Mouse (Mus musculus): ENCODE data around the gene Srp68.

The Srp68 gene

DNA sequence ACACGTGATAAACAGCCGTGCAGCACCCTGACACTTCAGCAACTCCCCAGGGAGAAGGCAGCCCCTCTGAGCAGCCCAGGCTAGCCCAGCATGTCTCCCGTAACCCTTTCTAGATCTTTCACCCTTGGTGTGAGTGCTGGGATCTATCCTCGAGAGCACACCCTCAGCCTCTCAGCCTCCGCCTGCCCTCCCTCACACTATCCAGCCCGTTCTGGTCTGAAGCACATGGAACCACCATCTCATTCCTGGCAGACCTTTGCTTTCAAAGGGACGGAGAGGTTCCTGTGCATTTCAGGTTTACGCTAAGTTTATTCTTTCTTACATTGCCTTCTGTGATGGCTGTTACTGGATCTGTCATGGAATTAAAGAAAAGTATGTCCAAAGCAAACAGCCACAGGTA is 29.4 kb downstream of the Srp68 start:
- no peaks in the 10 kb centered on the region for H3K27me3 ChIP-seq (ENCODE audit: control insufficient read depth, insufficient read depth, low read length, poor library complexity, severe bottlenecking)
- peaks cover 7% of the 10 kb centered on the region for H3K36me3 ChIP-seq (ENCODE audit: control insufficient read depth, insufficient read depth, low read length, poor library complexity, severe bottlenecking)
- DNase-seq (ENCODE audit: low read depth, low spot score), result no peak

DNA sequence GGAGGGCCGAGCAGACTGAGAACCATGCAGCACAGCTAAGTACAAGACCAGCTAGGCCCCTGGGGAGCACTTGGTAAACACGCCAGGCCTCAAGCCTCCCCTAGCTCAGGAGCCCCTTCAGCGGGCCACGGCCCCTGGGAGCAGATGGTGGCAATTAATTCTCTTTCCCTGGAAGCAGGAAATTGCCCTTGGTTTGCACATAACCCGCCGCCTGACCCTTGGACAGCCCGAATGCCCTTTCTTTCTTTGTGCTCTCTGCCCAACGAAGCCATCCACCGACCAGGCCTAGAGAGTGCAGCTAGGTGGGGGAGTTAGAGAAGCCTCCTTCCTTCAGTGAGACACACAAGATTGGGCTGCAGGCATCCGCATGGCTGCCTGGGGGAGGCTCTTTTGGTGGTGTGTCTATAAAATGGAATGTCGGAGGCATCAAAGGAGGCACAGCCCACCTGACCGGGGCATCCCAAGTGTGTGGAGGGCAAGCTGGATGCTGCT is 32.2 kb downstream of the Srp68 start:
- Histone ChIP-seq H3K36me3 (ENCODE audit: control insufficient read depth, insufficient read depth, low read length, poor library complexity, severe bottlenecking) (peaks cover 7% of the 10 kb centered on the region; the same call in 1 of the 2 replicates), H3K27me3 (ENCODE audit: control insufficient read depth, insufficient read depth, low read length, poor library complexity, severe bottlenecking) (no peaks in the 10 kb centered on the region)
- no peak for DNase-seq (ENCODE audit: low read depth, low spot score)

DNA sequence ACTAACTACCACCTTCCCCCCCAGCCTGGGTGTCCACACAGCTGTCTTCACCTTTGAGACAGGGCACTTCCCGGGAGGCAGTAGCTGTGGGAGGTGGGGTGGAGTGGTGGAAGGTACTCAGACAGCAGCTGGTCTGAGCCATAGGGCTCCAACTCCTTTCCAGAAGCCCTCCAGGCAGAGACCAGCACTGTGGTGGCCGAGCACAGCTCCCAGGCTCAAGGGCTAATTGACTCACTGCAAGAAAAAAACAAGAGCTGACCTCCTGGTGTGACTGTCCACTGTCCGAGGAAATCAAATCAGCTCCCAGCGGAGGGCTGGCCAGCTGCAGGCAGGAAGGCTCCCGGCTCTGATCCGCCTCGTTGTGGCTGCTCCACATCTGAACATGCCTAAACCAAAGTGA is 34.2 kb downstream of the Srp68 start:
- no peak for DNase-seq (ENCODE audit: low read depth, low spot score)
- no peaks in the 10 kb centered on the region for H3K36me3 ChIP-seq (ENCODE audit: control insufficient read depth, insufficient read depth, low read length, poor library complexity, severe bottlenecking)

DNA sequence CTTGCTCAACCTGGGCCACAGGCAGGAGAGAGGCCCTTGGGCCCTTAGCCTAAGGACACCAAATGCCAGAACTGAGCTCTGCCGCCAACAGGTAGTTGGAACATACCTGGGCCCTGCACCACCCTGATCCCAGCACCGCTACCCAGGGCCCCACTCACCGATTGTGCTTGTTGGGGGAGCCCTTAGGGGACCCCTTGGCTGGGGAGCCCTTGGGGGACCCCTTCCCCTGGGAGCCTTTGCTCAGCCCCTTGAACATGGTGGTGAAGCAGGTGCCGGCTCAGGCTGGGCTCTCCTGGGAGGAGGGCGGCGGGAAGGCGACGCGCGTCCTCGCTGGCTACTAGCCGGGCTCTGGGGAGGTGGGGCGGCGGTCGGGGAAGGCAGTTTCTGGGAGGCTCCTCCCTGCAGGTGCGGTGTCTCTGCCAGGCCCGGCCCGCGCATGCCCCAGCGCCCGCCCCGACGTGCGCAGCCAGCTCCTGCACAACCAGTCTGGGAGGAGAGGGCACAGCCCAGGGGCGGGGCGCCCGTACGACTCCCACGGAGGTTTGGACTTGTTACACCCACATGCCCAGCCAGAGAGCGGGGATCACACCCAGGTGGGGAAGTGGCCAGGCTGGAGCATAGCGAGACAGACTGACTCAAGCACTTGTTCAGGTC is 36.1 kb downstream of the Srp68 start, which contains the start of gene Evpl:
Gene Evpl, minus strand, starts transcription at position 336 of the 654 bp plus-strand sequence.
- Histone ChIP-seq H3K36me3 (ENCODE audit: control insufficient read depth, insufficient read depth, low read length, poor library complexity, severe bottlenecking) (no peaks in the 10 kb centered on the region), H3K27me3 (ENCODE audit: control insufficient read depth, insufficient read depth, low read length, poor library complexity, severe bottlenecking) (no peaks in the 10 kb centered on the region)
- DNase-seq (ENCODE audit: low read depth, low spot score), result peak; percentile 38

More for the DNA sequence above, 34.2 kb downstream of the Srp68 start:
- no peaks in the 10 kb centered on the region for H3K27me3 ChIP-seq (ENCODE audit: control insufficient read depth, insufficient read depth, low read length, poor library complexity, severe bottlenecking)

DNA sequence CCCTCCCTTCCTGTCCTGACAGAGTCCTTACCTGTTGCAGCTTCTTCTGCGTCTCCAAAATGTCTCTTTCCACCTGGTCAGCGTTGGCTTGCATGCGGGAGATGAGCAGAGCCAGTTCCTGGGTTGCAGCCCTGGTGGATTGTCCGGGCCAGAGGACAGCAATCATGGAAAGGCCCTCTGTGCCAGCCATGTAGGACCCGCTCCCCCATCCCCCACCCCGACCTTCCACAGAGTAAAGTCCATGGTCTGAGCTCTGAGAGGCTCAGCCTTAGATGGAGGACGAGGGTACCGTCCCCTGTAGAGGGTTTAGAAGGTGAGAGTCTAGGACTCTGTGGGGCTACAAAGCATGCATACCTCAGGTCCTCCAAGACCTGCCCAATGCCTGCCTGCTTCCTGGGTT is 39.1 kb downstream of the Srp68 start:
- no peaks in the 10 kb centered on the region for H3K27me3 ChIP-seq (ENCODE audit: control insufficient read depth, insufficient read depth, low read length, poor library complexity, severe bottlenecking)
- DNase-seq (ENCODE audit: low read depth, low spot score), result no peak

DNA sequence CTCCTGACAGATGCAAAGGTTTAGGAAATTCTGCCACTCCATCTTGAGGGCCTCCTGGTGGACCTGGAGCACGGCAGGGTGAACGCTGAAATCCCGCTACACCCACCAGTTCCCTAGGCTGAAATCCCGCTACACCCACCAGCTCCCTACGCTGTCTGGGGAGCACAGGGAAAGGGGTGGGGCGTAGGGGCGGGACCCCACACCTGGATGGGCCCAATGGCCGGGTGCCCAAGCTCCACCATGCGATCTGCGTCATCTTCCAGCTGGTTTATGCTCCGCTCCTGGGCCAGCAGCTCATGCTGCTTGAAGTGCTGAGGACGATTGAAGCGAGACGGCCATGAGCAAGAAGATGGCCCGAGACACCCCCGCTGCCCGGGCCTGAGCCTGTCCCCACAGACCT is 41.6 kb downstream of the Srp68 start:
- no peaks in the 10 kb centered on the region for H3K36me3 ChIP-seq (ENCODE audit: control insufficient read depth, insufficient read depth, low read length, poor library complexity, severe bottlenecking)
- DNase-seq (ENCODE audit: low read depth, low spot score), result no peak
- no peaks in the 10 kb centered on the region for H3K27me3 ChIP-seq (ENCODE audit: control insufficient read depth, insufficient read depth, low read length, poor library complexity, severe bottlenecking)

More for the DNA sequence above, 39.1 kb downstream of the Srp68 start:
- H3K36me3 ChIP-seq (ENCODE audit: control insufficient read depth, insufficient read depth, low read length, poor library complexity, severe bottlenecking), result no peaks in the 10 kb centered on the region

DNA sequence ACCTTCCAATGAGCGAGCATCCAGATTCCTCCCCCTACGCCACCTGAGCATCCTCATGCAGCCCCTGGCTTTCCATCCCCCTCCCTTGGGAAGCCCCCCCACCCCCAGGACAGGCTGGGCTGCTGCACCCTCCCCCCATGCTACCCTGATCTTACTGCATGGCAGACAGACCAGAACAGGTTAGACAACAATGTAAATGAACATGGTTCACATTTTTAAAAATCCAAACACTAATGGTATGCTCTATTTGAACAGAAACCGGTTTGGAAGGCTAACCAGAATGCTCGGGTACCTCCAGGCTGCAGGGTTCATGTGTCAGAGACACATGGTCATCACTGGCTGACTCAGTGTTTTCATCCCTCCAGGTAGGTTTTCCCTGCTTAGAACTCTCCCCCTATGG is 45.3 kb downstream of the Srp68 start:
- no peaks in the 10 kb centered on the region for H3K36me3 ChIP-seq (ENCODE audit: control insufficient read depth, insufficient read depth, low read length, poor library complexity, severe bottlenecking)
- no peak for DNase-seq (ENCODE audit: low read depth, low spot score)
- no peaks in the 10 kb centered on the region for H3K27me3 ChIP-seq (ENCODE audit: control insufficient read depth, insufficient read depth, low read length, poor library complexity, severe bottlenecking)

DNA sequence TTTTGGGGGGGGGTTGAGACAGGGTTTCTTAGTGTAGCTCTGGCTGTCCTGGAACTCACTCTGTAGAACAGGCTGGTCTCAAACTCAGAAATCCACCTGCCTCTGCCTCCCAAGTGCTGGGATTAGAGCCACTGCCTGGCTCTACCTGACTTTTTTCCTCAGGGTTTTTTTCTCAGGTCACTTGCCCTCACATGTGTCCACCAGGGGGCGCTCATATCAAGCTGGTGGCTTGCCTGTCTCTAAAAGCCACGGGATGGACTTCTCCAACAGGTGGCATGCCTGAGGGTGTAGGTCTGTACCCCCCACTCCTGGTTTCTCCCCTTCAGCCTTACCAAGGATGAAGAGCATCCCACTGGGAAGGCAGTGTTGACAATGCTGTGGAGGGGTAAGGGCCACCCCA is 47.6 kb downstream of the Srp68 start:
- Histone ChIP-seq H3K27me3 (ENCODE audit: control insufficient read depth, insufficient read depth, low read length, poor library complexity, severe bottlenecking) (no peaks in the 10 kb centered on the region), H3K36me3 (ENCODE audit: control insufficient read depth, insufficient read depth, low read length, poor library complexity, severe bottlenecking) (no peaks in the 10 kb centered on the region)
- DNase-seq (ENCODE audit: low read depth, low spot score), result peak; percentile 87

DNA sequence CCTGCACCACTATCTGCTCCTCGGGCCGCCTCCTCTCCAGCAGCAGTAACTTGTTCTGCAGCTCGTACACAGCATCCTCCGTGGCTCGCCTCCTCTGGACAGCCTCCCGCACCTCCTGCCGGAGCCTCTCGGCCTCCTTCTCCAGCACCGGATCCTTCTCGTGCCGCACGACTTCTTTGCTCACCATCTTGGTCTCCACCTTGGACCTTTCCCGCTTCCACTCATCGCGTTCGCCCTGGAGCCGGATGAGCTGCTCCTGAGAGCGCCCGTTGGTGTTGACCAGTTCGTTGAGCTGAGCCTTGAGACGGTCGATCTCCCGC is 51.3 kb downstream of the Srp68 start:
- no peaks in the 10 kb centered on the region for H3K36me3 ChIP-seq (ENCODE audit: control insufficient read depth, insufficient read depth, low read length, poor library complexity, severe bottlenecking)
- no peak for DNase-seq (ENCODE audit: low read depth, low spot score)

DNA sequence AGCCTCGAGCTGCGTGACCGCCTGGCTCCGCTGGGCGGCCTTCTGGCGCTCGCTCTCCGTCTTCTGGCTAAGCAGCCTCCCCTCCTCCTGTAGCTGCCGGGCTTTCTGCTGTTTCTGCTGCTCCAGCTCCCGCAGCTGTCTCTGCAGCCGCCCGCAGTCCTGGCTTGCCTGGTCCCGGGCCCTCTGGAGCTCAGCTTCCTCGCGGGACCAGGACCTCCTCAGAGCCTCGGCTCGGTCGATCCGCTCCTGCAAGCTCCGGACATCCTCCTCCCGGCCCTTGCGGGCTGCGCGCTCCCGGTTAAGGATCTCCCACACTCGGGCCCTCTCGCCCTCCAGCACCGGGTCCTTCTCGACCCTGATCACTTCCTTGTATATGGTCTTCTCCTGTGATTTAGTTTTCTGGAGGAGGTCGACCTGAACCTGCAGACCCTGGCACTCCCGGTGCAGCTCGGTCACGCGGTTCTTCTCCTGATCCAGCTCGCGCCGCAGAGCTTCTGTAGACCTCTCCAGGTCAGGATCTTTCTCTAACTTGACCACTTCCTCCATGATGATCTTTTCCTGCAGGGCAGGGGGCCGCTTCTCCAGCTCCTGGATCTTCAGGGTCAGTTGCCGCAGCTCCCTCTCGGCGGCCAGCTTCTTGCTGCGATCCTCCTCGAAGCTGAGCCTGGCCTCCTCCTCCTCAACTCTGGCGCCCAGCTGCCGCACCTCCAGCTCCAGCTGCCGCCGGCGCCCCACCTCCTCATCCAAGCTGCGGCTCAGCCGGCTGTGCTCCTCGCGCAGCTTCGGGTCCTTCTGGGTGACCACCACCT is 51.9 kb downstream of the Srp68 start:
- H3K27me3 ChIP-seq (ENCODE audit: control insufficient read depth, insufficient read depth, low read length, poor library complexity, severe bottlenecking), result no peaks in the 10 kb centered on the region
- DNase-seq (ENCODE audit: low read depth, low spot score), result no peak
- no peaks in the 10 kb centered on the region for H3K36me3 ChIP-seq (ENCODE audit: control insufficient read depth, insufficient read depth, low read length, poor library complexity, severe bottlenecking)

More for the DNA sequence above, 51.3 kb downstream of the Srp68 start:
- H3K27me3 ChIP-seq (ENCODE audit: control insufficient read depth, insufficient read depth, low read length, poor library complexity, severe bottlenecking), result no peaks in the 10 kb centered on the region

DNA sequence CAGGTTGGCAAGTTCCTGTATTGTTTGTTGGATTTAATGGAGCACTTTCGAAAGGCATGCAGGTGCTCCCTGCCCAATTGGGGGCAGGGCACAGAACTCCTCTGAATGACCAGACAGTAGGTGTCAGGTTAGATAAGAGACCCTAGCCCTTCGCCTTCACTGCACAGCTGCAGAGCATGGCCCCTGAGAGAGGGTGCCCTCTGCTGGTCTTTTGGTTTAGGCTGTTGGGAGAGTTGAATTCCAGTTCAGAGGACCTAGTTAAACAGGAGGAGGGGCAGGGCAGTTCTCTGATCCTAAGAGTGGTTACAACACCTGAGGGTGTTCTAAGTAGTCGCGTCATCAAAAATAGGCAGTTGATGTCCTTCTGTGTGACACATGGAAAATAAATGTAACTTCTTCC is 54.1 kb downstream of the Srp68 start:
- DNase-seq (ENCODE audit: low read depth, low spot score), result peak; percentile 67
- Histone ChIP-seq H3K36me3 (ENCODE audit: control insufficient read depth, insufficient read depth, low read length, poor library complexity, severe bottlenecking) (no peaks in the 10 kb centered on the region), H3K27me3 (ENCODE audit: control insufficient read depth, insufficient read depth, low read length, poor library complexity, severe bottlenecking) (no peaks in the 10 kb centered on the region)

DNA sequence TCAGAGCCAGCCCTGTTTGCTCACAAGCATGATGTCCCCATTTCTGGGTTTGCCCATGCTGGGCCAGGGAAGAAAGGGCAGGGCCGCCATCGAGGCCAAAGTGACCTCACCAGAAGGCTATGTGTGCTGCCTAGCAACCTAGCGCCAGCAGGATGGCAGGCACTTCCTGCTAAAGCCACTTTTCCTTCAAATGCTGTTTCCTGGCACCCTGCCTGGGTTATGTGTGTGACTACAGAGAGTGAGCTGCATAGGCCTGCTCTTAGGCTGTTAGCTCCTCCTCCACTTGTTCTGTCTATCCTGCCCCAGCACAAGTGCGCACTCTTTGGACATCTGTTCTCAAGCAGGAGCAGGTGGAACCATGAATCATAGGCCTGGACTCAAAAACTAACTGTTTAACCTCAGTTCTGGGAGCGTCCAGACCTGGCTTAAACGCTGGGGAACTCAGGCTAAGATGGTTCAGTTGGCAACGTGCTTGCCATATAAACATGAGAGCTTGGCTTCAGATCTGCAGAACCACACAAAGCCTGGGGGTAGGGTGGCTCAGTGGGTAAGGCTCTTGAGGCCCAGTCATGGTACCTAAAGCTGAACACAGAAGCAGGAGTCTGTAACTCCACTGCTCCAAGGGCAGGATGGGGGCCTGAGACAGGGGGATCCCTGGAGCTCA is 55.1 kb downstream of the Srp68 start:
- no peaks in the 10 kb centered on the region for H3K36me3 ChIP-seq (ENCODE audit: control insufficient read depth, insufficient read depth, low read length, poor library complexity, severe bottlenecking)
- DNase-seq (ENCODE audit: low read depth, low spot score), result no peak
- no peaks in the 10 kb centered on the region for H3K27me3 ChIP-seq (ENCODE audit: control insufficient read depth, insufficient read depth, low read length, poor library complexity, severe bottlenecking)

DNA sequence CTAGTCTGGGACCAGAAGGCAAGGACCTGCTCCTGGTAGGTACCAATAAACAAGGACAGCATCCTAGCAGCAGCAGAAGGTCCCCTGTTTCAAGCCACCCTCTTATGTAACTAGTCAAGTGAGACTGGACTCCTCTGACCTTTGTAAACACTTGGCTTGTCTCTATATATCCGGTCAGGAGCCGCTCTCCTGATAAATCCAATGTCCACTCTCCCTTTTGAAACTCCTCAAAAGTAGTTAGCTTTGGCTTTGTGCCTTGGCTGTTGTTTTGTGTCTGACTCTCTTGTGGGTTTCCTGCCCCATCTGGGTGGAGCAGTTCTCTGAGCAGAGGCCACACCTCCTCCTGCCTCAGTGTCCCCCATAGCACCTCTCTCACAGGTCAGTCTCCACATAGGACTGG is 55.8 kb downstream of the Srp68 start:
- Histone ChIP-seq H3K36me3 (ENCODE audit: control insufficient read depth, insufficient read depth, low read length, poor library complexity, severe bottlenecking) (no peaks in the 10 kb centered on the region), H3K27me3 (ENCODE audit: control insufficient read depth, insufficient read depth, low read length, poor library complexity, severe bottlenecking) (no peaks in the 10 kb centered on the region)
- no peak for DNase-seq (ENCODE audit: low read depth, low spot score)

DNA sequence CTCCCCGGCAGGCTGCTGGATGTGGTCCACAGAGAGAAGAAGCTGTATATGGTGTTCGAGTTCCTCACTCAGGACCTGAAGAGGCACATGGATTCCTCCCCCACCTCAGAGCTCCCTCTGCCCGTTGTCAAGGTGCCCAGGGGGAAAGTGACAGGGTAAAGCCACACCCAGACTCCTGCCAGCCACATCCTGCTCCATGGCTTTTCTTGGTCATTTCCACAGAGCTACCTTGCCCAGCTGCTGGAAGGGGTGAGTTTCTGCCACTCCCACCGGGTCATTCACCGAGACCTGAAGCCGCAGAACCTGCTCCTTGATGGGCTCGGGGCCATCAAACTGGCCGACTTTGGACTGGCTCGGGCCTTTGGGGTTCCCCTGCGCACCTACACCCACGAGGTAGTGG is 57.5 kb downstream of the Srp68 start:
- no peak for DNase-seq (ENCODE audit: low read depth, low spot score)
- Histone ChIP-seq H3K36me3 (ENCODE audit: control insufficient read depth, insufficient read depth, low read length, poor library complexity, severe bottlenecking) (no peaks in the 10 kb centered on the region), H3K27me3 (ENCODE audit: control insufficient read depth, insufficient read depth, low read length, poor library complexity, severe bottlenecking) (no peaks in the 10 kb centered on the region)

DNA sequence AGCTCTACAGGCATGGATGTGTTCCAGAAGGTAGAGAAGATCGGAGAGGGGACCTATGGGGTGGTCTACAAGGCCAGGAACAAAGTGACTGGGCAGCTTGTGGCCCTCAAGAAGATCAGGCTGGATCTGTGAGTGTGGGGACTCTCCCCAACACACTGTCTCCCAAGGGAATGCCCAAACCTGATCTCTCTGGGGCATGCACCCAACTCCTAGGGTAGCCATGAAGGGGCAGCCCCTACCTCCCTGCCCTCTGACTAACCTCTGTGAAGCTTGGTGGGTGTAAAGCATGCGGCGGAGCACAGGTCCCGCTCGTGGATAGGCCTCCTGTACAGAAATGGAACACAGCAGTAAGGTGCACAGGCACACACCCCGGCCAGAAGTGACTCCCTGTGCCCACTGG is 58.0 kb downstream of the Srp68 start:
- no peaks in the 10 kb centered on the region for H3K36me3 ChIP-seq (ENCODE audit: control insufficient read depth, insufficient read depth, low read length, poor library complexity, severe bottlenecking)
- DNase-seq (ENCODE audit: low read depth, low spot score), result no peak
- H3K27me3 ChIP-seq (ENCODE audit: control insufficient read depth, insufficient read depth, low read length, poor library complexity, severe bottlenecking), result no peaks in the 10 kb centered on the region

All from splenic B cell, adult 2 months (primary cell).